Mouse (Mus musculus) E14TG2a.4 (cell line): ENCODE results near the gene Mdn1.

Experiments used
- H3K27me3 ChIP-seq: 2 replicates; pipeline ENCODE4 v1.6.1; 2014; ENCODE audit warnings: low read length, control low read depth; ENCODE audit not compliant: insufficient read depth
- H3K36me3 ChIP-seq: 2 replicates; pipeline ENCODE4 v1.6.1; 2014; ENCODE audit warnings: low read length, control low read depth; ENCODE audit not compliant: insufficient read depth
- H3K4me1 ChIP-seq: replicated peaks from 2 replicates; pipeline ENCODE4 v1.6.1; 2014; ENCODE audit warnings: low read depth, low read length, control low read depth
- H3K4me3 ChIP-seq: replicated peaks from 2 replicates; pipeline ENCODE4 v1.5.1; 2014; ENCODE audit warnings: mild to moderate bottlenecking, low read length
- H3K9me3 ChIP-seq: 2 replicates; pipeline ENCODE4 v1.6.1; 2014; ENCODE audit warnings: low read length, control low read depth
- CTCF ChIP-seq: conservative IDR thresholded peaks from 2 replicates; pipeline ENCODE4 v1.5.1; 2014; ENCODE audit warnings: low read length
- NANOG ChIP-seq: IDR thresholded peaks from 2 replicates; pipeline ENCODE4 v1.6.1; 2014; ENCODE audit warnings: borderline replicate concordance, low read length, mixed read lengths
- POU5F1 ChIP-seq: IDR thresholded peaks from 2 replicates; pipeline ENCODE4 v1.6.1; 2014; ENCODE audit warnings: low read length, borderline replicate concordance

Gene Mdn1

GRCm38 (mm10) chr4:32757430-32757829 lies 100.5 kb downstream of the Mdn1 start:
- Histone ChIP-seq H3K36me3 (peaks cover 98% of the 10 kb centered on the region), H3K9me3 (no peaks in the 10 kb centered on the region), H3K4me3 (no peak overlapping the region), H3K4me1 (no peaks in the 10 kb centered on the region), H3K27me3 (no peaks in the 10 kb centered on the region)
- no peak for TF ChIP-seq POU5F1
- TF ChIP-seq NANOG: no peak
- TF ChIP-seq CTCF: no peak

DNA sequence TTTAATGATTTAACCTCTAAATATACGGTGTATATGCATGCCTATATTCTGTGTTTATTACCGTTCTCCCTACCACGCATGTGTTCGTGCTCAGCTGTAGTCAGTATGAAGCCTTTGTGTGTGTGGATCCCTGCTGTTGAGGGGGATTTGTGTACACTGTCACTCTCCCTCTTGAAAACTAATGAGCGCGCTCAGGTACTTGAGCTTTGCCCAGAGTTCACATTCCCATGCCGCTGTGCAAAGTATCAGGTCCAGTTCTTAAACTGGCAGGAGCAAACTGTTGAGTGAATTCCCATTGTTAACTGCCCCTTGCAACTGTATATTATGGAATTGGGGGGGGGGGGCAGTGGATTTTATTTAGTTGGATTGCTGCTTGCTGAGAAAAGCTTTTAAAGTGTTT lies 110.6 kb downstream of the Mdn1 start:
- TF ChIP-seq POU5F1 (no peak), CTCF (no peak), NANOG (no peak)
- H3K36me3 ChIP-seq: peaks cover 97% of the 10 kb centered on the region

DNA sequence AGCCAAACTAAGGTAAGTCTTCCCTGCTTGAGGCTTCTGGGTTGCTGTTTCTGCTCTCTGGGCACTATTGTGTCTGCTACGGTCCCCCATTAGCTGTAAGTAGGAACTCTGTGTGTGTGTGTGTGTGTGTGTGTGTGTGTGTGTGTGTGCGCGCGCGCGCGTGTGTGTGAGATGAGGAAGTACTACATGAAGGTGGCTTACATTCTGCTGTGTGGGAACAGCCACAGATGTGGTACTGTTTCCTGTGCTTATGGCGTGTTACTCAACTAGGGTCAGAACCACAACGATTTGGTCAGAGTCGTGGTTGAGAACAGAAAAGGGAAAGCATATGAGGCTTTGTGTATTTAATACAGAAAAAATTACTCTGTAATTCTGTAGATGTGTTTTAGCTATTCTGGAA lies 111.1 kb downstream of the Mdn1 start:
- peaks cover 4% of the 10 kb centered on the region for H3K4me1 ChIP-seq
- no peaks in the 10 kb centered on the region for H3K27me3 ChIP-seq
- H3K36me3 ChIP-seq: peaks cover 97% of the 10 kb centered on the region
- H3K4me3 ChIP-seq: no peak overlapping the region
- TF ChIP-seq NANOG (no peak), POU5F1 (no peak), CTCF (no peak)
- no peaks in the 10 kb centered on the region for H3K9me3 ChIP-seq

More for the DNA sequence above, 110.6 kb downstream of the Mdn1 start:
- H3K4me3 ChIP-seq: no peak overlapping the region
- peaks cover 4% of the 10 kb centered on the region for H3K4me1 ChIP-seq
- no peaks in the 10 kb centered on the region for H3K27me3 ChIP-seq
- no peaks in the 10 kb centered on the region for H3K9me3 ChIP-seq

DNA sequence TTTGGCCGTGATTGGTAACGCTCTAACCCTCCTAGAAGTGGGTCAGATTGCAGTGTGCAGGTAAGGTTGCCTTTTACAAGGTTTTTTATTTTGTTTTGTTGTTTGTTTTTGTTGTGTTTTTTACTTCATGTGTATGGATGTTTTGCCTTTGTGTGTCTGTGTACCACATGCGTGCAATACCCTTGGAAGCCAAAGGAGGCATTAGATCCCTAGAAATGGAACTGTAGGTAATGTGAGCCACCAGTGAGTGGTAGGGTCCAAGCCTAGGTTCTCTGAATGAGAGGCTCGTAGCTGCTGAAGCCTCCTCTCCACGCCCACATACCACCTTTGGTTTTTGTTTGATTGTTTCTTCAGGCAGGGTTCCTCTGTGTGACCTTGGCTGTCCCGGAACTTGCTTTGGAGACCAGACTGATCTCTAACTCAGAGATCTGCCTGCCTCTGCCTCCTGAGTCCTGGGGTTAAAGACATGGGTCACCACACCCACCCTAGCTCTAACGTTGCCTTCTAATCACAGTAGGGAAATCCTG lies 113.4 kb downstream of the Mdn1 start:
- Histone ChIP-seq H3K4me3 (no peak overlapping the region), H3K27me3 (no peaks in the 10 kb centered on the region), H3K4me1 (peaks cover 4% of the 10 kb centered on the region), H3K9me3 (no peaks in the 10 kb centered on the region), H3K36me3 (peaks cover 98% of the 10 kb centered on the region)
- no peak for TF ChIP-seq NANOG
- TF ChIP-seq CTCF: peak; percentile 57
- TF ChIP-seq POU5F1: no peak

DNA sequence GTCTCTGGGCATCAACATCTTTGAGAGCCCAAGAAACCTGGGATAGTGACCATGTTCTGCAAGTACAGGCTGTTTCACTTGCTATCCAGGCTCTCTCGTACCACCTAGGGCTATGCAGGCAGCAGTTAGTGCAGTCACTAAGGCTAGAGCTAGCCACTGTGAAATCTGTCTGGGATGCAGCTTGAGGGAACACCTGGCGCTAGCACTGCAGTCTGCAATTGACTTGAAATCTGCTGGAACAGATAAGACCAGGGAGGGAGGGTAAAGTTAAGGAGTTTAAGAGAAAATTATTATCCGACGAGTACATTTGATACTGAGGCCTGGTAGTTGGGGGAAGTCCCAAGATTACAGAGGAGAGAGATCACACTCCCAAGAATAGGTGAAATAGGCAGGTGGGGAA lies 123.1 kb downstream of the Mdn1 start:
- peaks cover 70% of the 10 kb centered on the region for H3K9me3 ChIP-seq
- H3K36me3 ChIP-seq: peaks cover 61% of the 10 kb centered on the region
- H3K4me3 ChIP-seq: no peak overlapping the region
- TF ChIP-seq CTCF: no peak
- TF ChIP-seq NANOG: no peak
- TF ChIP-seq POU5F1: no peak
- H3K4me1 ChIP-seq: no peaks in the 10 kb centered on the region
- no peaks in the 10 kb centered on the region for H3K27me3 ChIP-seq

- Histone ChIP-seq H3K36me3 (peaks cover 1% of the 10 kb centered on the region), H3K9me3 (peaks cover 51% of the 10 kb centered on the region), H3K27me3 (no peaks in the 10 kb centered on the region), H3K4me1 (0 out of 2 replicates have a peak, but pooled peaks cover 4% of the 10 kb centered on the region), H3K4me3 (no peak overlapping the region)
- TF ChIP-seq NANOG: no peak
- TF ChIP-seq POU5F1: no peak
- no peak for TF ChIP-seq CTCF
These were observed 130.2 kb downstream of the Mdn1 start for GRCm38 (mm10) chr4:32787110-32787509.

GRCm38 (mm10) chr4:32789020-32789419 lies 132.1 kb downstream of the Mdn1 start:
- H3K9me3 ChIP-seq: peaks cover 32% of the 10 kb centered on the region
- H3K36me3 ChIP-seq: no peaks in the 10 kb centered on the region
- H3K4me1 ChIP-seq: 0 out of 2 replicates have a peak, but pooled peaks cover 4% of the 10 kb centered on the region
- no peak for TF ChIP-seq CTCF
- no peak for TF ChIP-seq POU5F1
- TF ChIP-seq NANOG: no peak
- H3K4me3 ChIP-seq: no peak overlapping the region
- H3K27me3 ChIP-seq: no peaks in the 10 kb centered on the region

DNA sequence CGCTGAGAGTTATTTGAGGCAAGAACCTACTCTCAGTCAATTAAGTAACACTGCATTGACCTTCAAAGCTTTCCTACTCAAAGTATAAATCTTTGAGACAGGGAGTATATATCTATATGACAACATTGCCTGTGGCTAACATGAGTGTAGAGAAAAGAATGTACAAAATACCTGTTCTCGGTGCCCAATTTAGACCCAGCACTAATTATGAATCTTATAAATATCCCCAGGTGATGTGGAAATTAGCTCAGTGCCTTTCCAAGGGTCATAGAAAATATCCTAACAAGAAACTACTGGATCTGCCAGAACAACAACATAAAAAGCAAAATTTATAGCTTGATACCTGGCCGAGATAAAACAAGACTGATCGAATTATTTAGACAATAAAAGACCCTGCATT lies 142.1 kb downstream of the Mdn1 start:
- no peaks in the 10 kb centered on the region for H3K9me3 ChIP-seq
- peaks cover 18% of the 10 kb centered on the region for H3K4me1 ChIP-seq
- peak overlapping the region; percentile 87 for H3K4me3 ChIP-seq
- no peaks in the 10 kb centered on the region for H3K27me3 ChIP-seq
- TF ChIP-seq NANOG: no peak
- no peak for TF ChIP-seq POU5F1
- no peak for TF ChIP-seq CTCF
- H3K36me3 ChIP-seq: peaks cover 6% of the 10 kb centered on the region

GRCm38 (mm10) chr4:32799966-32800576 lies 143.2 kb downstream of the Mdn1 start, which contains the start of gene Lyrm2:
Gene Lyrm2 (plus strand): TSS chr4:32800253.
- H3K36me3 ChIP-seq: peaks cover 6% of the 10 kb centered on the region
- H3K4me3 ChIP-seq: peak within 1 kb of the TSS; percentile 87
- TF ChIP-seq CTCF (no peak), NANOG (no peak), POU5F1 (no peak)
- H3K27me3 ChIP-seq: no peaks in the 10 kb centered on the region
- H3K9me3 ChIP-seq: no peaks in the 10 kb centered on the region
- H3K4me1 ChIP-seq: peaks cover 18% of the 10 kb centered on the region
